Mouse (Mus musculus): ENCODE measurements around the gene Nova1. TPM values are rescaled to one million over a fixed set of nuclear protein-coding genes. Genes with fewer than 3 reads are reported as not detected.

Gene Nova1
- polyA plus RNA-seq, 1 experiment from 2014 or later: 1.2 TPM

GRCm38 (mm10) chr12:46780983-46781382 is 37.7 kb downstream of the Nova1 start:
- H3K9ac ChIP-seq: no peak overlapping the region
- ATAC-seq (ENCODE audit: extremely low read depth, insufficient number of reproducible peaks, low FRiP score, low TSS enrichment): no peak
- H3K4me3 ChIP-seq: no peak overlapping the region
- 70% methylated on average over 2 of the region's 2 CpGs for WGBS
- no peaks in the 10 kb centered on the region for H3K9me3 ChIP-seq
- H3K27ac ChIP-seq (replicated peaks): no peak overlapping the region
- H3K27me3 ChIP-seq (replicated peaks): no peaks in the 10 kb centered on the region
- no peaks in the 10 kb centered on the region for H3K4me1 ChIP-seq
- no peak overlapping the region for H3K4me2 ChIP-seq
- no peaks in the 10 kb centered on the region for H3K36me3 ChIP-seq

- no peak overlapping the region for H3K9ac ChIP-seq
- H3K27me3 ChIP-seq (replicated peaks): no peaks in the 10 kb centered on the region
- H3K4me1 ChIP-seq: no peaks in the 10 kb centered on the region
- H3K27ac ChIP-seq (replicated peaks): no peak overlapping the region
- WGBS: 47% methylated on average over 7 of the region's 7 CpGs
- no peak for ATAC-seq (ENCODE audit: extremely low read depth, insufficient number of reproducible peaks, low FRiP score, low TSS enrichment)
- H3K4me2 ChIP-seq: no peak overlapping the region
- H3K36me3 ChIP-seq: no peaks in the 10 kb centered on the region
- no peaks in the 10 kb centered on the region for H3K9me3 ChIP-seq
- H3K4me3 ChIP-seq: no peak overlapping the region
These were observed 59.3 kb downstream of the Nova1 start for GRCm38 (mm10) chr12:46759450-46759849.

- Histone ChIP-seq H3K4me3 (no peak overlapping the region), H3K27me3 (replicated peaks) (no peaks in the 10 kb centered on the region), H3K4me1 (no peaks in the 10 kb centered on the region), H3K9me3 (no peaks in the 10 kb centered on the region), H3K4me2 (no peak overlapping the region), H3K36me3 (no peaks in the 10 kb centered on the region), H3K9ac (no peak overlapping the region), H3K27ac (replicated peaks) (no peak overlapping the region)
- 43% methylated on average over 4 of the region's 4 CpGs for WGBS
- ATAC-seq (ENCODE audit: extremely low read depth, insufficient number of reproducible peaks, low FRiP score, low TSS enrichment): no peak
These were observed 64.3 kb downstream of the Nova1 start for GRCm38 (mm10) chr12:46754325-46754848.

GRCm38 (mm10) chr12:46753096-46753495 is 65.6 kb downstream of the Nova1 start:
- H3K9me3 ChIP-seq: no peaks in the 10 kb centered on the region
- H3K4me2 ChIP-seq: no peak overlapping the region
- 71% methylated on average over 3 of the region's 3 CpGs for WGBS
- H3K27ac ChIP-seq (replicated peaks): no peak overlapping the region
- no peaks in the 10 kb centered on the region for H3K4me1 ChIP-seq
- H3K36me3 ChIP-seq: no peaks in the 10 kb centered on the region
- no peak overlapping the region for H3K4me3 ChIP-seq
- no peaks in the 10 kb centered on the region for H3K27me3 ChIP-seq (replicated peaks)
- no peak for ATAC-seq (ENCODE audit: extremely low read depth, insufficient number of reproducible peaks, low FRiP score, low TSS enrichment)
- H3K9ac ChIP-seq: no peak overlapping the region

- H3K27me3 ChIP-seq (replicated peaks): no peaks in the 10 kb centered on the region
- H3K4me2 ChIP-seq: no peak overlapping the region
- H3K27ac ChIP-seq (replicated peaks): no peak overlapping the region
- no peak for ATAC-seq (ENCODE audit: extremely low read depth, insufficient number of reproducible peaks, low FRiP score, low TSS enrichment)
- no peak overlapping the region for H3K4me3 ChIP-seq
- H3K9me3 ChIP-seq: no peaks in the 10 kb centered on the region
- H3K4me1 ChIP-seq: no peaks in the 10 kb centered on the region
- no peaks in the 10 kb centered on the region for H3K36me3 ChIP-seq
- H3K9ac ChIP-seq: no peak overlapping the region
These were observed 85.5 kb downstream of the Nova1 start for GRCm38 (mm10) chr12:46733261-46733660.

- H3K9me3 ChIP-seq: no peaks in the 10 kb centered on the region
- H3K4me2 ChIP-seq: no peak overlapping the region
- H3K4me1 ChIP-seq: no peaks in the 10 kb centered on the region
- H3K4me3 ChIP-seq: no peak overlapping the region
- H3K27ac ChIP-seq (replicated peaks): no peak overlapping the region
- H3K9ac ChIP-seq: no peak overlapping the region
- H3K36me3 ChIP-seq: no peaks in the 10 kb centered on the region
- 40% methylated on average over 1 of the region's 1 CpGs for WGBS
- H3K27me3 ChIP-seq (replicated peaks): no peaks in the 10 kb centered on the region
- ATAC-seq (ENCODE audit: extremely low read depth, insufficient number of reproducible peaks, low FRiP score, low TSS enrichment): no peak
These were observed 86.8 kb downstream of the Nova1 start for GRCm38 (mm10) chr12:46731943-46732342.

- no peak for ATAC-seq (ENCODE audit: extremely low read depth, insufficient number of reproducible peaks, low FRiP score, low TSS enrichment)
- Histone ChIP-seq H3K9me3 (no peaks in the 10 kb centered on the region), H3K9ac (no peak overlapping the region), H3K27me3 (replicated peaks) (no peaks in the 10 kb centered on the region), H3K4me2 (no peak overlapping the region), H3K36me3 (no peaks in the 10 kb centered on the region), H3K4me3 (no peak overlapping the region), H3K27ac (replicated peaks) (no peak overlapping the region), H3K4me1 (no peaks in the 10 kb centered on the region)
- WGBS: 59% methylated on average over 8 of the region's 8 CpGs
These were observed 96.8 kb downstream of the Nova1 start for GRCm38 (mm10) chr12:46721914-46722313.

- Histone ChIP-seq H3K9me3 (no peaks in the 10 kb centered on the region), H3K4me1 (no peaks in the 10 kb centered on the region), H3K9ac (no peak overlapping the region), H3K27me3 (replicated peaks) (no peaks in the 10 kb centered on the region), H3K4me3 (no peak overlapping the region), H3K4me2 (no peak overlapping the region), H3K36me3 (no peaks in the 10 kb centered on the region), H3K27ac (replicated peaks) (no peak overlapping the region)
- no peak for ATAC-seq (ENCODE audit: extremely low read depth, insufficient number of reproducible peaks, low FRiP score, low TSS enrichment)
- 85% methylated on average over 4 of the region's 4 CpGs for WGBS
These were observed 99.7 kb downstream of the Nova1 start for GRCm38 (mm10) chr12:46719076-46719475.

GRCm38 (mm10) chr12:46710094-46710493 is 108.6 kb downstream of the Nova1 start:
- Histone ChIP-seq H3K4me3 (no peak overlapping the region), H3K27ac (replicated peaks) (no peak overlapping the region), H3K9me3 (no peaks in the 10 kb centered on the region), H3K36me3 (no peaks in the 10 kb centered on the region), H3K9ac (no peak overlapping the region), H3K4me1 (no peaks in the 10 kb centered on the region), H3K4me2 (no peak overlapping the region), H3K27me3 (replicated peaks) (no peaks in the 10 kb centered on the region)
- WGBS: 51% methylated on average over 2 of the region's 2 CpGs
- ATAC-seq (ENCODE audit: extremely low read depth, insufficient number of reproducible peaks, low FRiP score, low TSS enrichment): no peak

- WGBS: 69% methylated on average over 7 of the region's 7 CpGs
- no peaks in the 10 kb centered on the region for H3K9me3 ChIP-seq
- no peak overlapping the region for H3K4me2 ChIP-seq
- no peak overlapping the region for H3K27ac ChIP-seq (replicated peaks)
- H3K4me3 ChIP-seq: no peak overlapping the region
- no peak overlapping the region for H3K9ac ChIP-seq
- no peaks in the 10 kb centered on the region for H3K4me1 ChIP-seq
- no peak for ATAC-seq (ENCODE audit: extremely low read depth, insufficient number of reproducible peaks, low FRiP score, low TSS enrichment)
- no peaks in the 10 kb centered on the region for H3K36me3 ChIP-seq
- no peaks in the 10 kb centered on the region for H3K27me3 ChIP-seq (replicated peaks)
These were observed 109.3 kb downstream of the Nova1 start for GRCm38 (mm10) chr12:46709475-46709874.

GRCm38 (mm10) chr12:46700202-46700601 is 118.5 kb downstream of the Nova1 start:
- ATAC-seq (ENCODE audit: extremely low read depth, insufficient number of reproducible peaks, low FRiP score, low TSS enrichment): no peak
- H3K27ac ChIP-seq (replicated peaks): no peak overlapping the region
- 79% methylated on average over 8 of the region's 8 CpGs for WGBS

GRCm38 (mm10) chr12:46676341-46676740 is 142.4 kb downstream of the Nova1 start:
- no peak overlapping the region for H3K27ac ChIP-seq (replicated peaks)
- no peaks in the 10 kb centered on the region for H3K9me3 ChIP-seq
- no peak overlapping the region for H3K4me3 ChIP-seq
- WGBS: 64% methylated on average over 2 of the region's 2 CpGs
- no peaks in the 10 kb centered on the region for H3K36me3 ChIP-seq
- no peak overlapping the region for H3K9ac ChIP-seq
- ATAC-seq (ENCODE audit: extremely low read depth, insufficient number of reproducible peaks, low FRiP score, low TSS enrichment): no peak
- H3K4me1 ChIP-seq: no peaks in the 10 kb centered on the region
- no peaks in the 10 kb centered on the region for H3K27me3 ChIP-seq (replicated peaks)
- H3K4me2 ChIP-seq: no peak overlapping the region

More at GRCm38 (mm10) chr12:46700202-46700601, 118.5 kb downstream of the Nova1 start:
- Histone ChIP-seq H3K9ac (no peak overlapping the region), H3K4me3 (no peak overlapping the region), H3K4me1 (no peaks in the 10 kb centered on the region), H3K27me3 (replicated peaks) (no peaks in the 10 kb centered on the region), H3K9me3 (no peaks in the 10 kb centered on the region), H3K36me3 (no peaks in the 10 kb centered on the region), H3K4me2 (no peak overlapping the region)
